Mouse (Mus musculus): ENCODE measurements around the gene Zkscan3. TPM values are rescaled to one million over a fixed set of nuclear protein-coding genes. Genes with fewer than 3 reads are reported as not detected.
A peak's percentile ranks its signal among the peaks of the same experiment; 100 is the strongest.

The Zkscan3 gene
- total and polyA plus RNA-seq, 3 experiments = 18.7 to 27.7 (median 23.2) TPM

DNA sequence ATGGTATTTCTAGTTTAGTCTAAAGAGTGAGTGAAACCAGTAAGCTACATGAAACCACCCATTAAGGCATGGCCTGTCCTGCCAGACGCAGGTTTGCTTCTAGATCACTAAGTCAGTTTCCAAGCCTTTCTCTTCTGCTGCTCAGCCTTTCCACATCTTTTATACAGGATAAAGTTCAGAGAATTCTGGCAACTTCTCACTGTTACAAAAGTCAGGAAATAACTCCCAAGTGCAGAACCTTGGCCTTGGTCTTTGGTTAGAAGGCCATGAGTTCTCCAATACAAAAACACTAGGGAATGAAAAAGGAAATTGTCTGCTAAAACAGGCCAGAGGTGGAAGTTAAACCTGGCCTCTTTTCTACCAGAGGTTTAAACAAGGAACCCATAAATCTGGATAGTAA is 7.3 kb downstream of the Zkscan3 start:
- Histone ChIP-seq H3K27me3 (ENCODE audit: control insufficient read depth, insufficient read depth, low read length) (no peaks in the 10 kb centered on the region), H3K4me1 (ENCODE audit: control insufficient read depth, insufficient read depth, low read length) (peaks cover 3% of the 10 kb centered on the region), H3K4me3 (no peak overlapping the region), H3K36me3 (ENCODE audit: control insufficient read depth, insufficient read depth, low read length) (peaks cover 35% of the 10 kb centered on the region), H3K79me2 (replicated peaks; ENCODE audit: control insufficient read depth, insufficient read depth, low read length) (no peaks in the 10 kb centered on the region), H3K27ac (no peak overlapping the region), H3K9ac (ENCODE audit: low read depth, low read length) (no peak overlapping the region)
- intact Hi-C loops (cut with DNase I) = no loop called here
- TF ChIP-seq POLR2A (IDR thresholded peaks at IDR 0.05; ENCODE audit: insufficient read depth, low read depth, low read length) (no peak), EP300 (IDR thresholded peaks at IDR 0.05; ENCODE audit: insufficient read depth, low read depth, low read length) (no peak), CTCF (IDR thresholded peaks at IDR 0.05) (no peak)
- no peak for DNase-seq
- 98% methylated on average over 1 of the region's 1 CpGs for WGBS

DNA sequence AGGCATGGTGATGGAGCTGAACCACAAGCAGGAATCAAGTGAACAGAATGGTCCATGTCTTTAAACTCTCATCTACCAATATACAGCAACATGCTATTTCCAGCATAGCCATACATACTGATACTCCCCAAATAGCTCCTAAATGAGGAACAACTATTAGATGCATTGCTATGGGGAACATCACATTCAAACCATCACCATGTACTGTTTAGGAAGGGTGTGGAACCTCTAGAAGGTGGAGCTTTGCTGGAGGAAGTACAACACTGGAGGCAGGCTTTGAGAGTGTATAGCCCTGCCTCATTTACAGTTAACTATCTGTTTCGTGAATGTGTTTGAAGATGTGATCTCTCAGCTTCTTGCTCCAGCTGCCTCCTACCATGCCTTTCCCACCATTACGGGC is 24.8 kb downstream of the Zkscan3 start:
- DNase-seq = no peak
- H3K4me3 ChIP-seq = no peak overlapping the region
- no peaks in the 10 kb centered on the region for H3K79me2 ChIP-seq (replicated peaks; ENCODE audit: control insufficient read depth, insufficient read depth, low read length)
- TF ChIP-seq POLR2A (IDR thresholded peaks at IDR 0.05; ENCODE audit: insufficient read depth, low read depth, low read length) (no peak), CTCF (IDR thresholded peaks at IDR 0.05) (no peak), EP300 (IDR thresholded peaks at IDR 0.05; ENCODE audit: insufficient read depth, low read depth, low read length) (no peak)
- no peaks in the 10 kb centered on the region for H3K27me3 ChIP-seq (ENCODE audit: control insufficient read depth, insufficient read depth, low read length)
- H3K9ac ChIP-seq (ENCODE audit: low read depth, low read length) = no peak overlapping the region
- 84% methylated on average over 2 of the region's 2 CpGs for WGBS
- no peak overlapping the region for H3K27ac ChIP-seq
- intact Hi-C loops (cut with DNase I) = no loop called here
- H3K36me3 ChIP-seq (ENCODE audit: control insufficient read depth, insufficient read depth, low read length) = no peaks in the 10 kb centered on the region
- no peaks in the 10 kb centered on the region for H3K4me1 ChIP-seq (ENCODE audit: control insufficient read depth, insufficient read depth, low read length)

DNA sequence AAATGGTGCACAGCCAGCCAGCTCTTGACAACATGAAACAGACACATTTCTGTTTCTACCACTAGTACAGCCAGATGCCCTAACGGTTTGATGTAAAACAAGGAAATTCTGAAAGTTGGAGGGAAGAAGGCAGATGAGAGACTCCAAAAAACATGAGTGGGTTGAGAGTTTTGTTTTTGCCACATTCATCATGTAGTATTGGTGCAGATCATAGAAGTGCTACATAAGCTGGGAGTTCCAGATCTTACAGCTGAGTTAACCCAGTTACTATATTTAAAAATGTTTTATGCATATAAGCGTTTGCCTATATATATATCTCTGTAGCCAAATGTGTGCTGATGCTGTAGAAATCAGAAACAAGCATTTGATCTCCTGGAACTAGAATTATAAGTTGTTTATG is 29.9 kb downstream of the Zkscan3 start:
- TF ChIP-seq POLR2A (IDR thresholded peaks at IDR 0.05; ENCODE audit: insufficient read depth, low read depth, low read length) = no peak
- no peak for TF ChIP-seq EP300 (IDR thresholded peaks at IDR 0.05; ENCODE audit: insufficient read depth, low read depth, low read length)
- TF ChIP-seq CTCF (IDR thresholded peaks at IDR 0.05) = no peak
- Histone ChIP-seq H3K4me1 (ENCODE audit: control insufficient read depth, insufficient read depth, low read length) (no peaks in the 10 kb centered on the region), H3K27me3 (ENCODE audit: control insufficient read depth, insufficient read depth, low read length) (no peaks in the 10 kb centered on the region), H3K79me2 (replicated peaks; ENCODE audit: control insufficient read depth, insufficient read depth, low read length) (no peaks in the 10 kb centered on the region), H3K9ac (ENCODE audit: low read depth, low read length) (no peak overlapping the region), H3K4me3 (no peak overlapping the region), H3K36me3 (ENCODE audit: control insufficient read depth, insufficient read depth, low read length) (no peaks in the 10 kb centered on the region), H3K27ac (no peak overlapping the region)
- no peak for DNase-seq
- 86% methylated on average over 2 of the region's 2 CpGs for WGBS
- intact Hi-C loops (cut with DNase I) = no loop called here

DNA sequence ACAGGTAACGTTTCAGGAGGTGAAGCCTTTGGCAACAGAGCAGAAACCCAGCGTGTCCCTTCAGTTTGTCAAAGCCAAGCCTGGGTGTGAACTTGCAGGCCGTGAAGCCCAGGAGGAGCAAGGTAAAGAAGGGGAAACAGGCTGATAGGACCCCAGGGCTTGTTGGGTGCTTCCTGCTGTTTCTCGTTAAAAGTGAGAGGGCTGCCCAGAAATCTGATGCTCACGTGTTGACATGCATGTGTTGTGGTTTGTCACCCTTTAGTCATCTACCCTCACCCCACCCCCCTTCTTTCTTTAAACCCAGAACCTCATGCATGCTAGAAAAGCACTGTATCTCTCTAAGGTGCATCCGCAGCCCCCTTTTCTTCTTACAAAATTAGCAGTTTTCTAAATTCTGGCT is 35.9 kb downstream of the Zkscan3 start:
- Histone ChIP-seq H3K27me3 (ENCODE audit: control insufficient read depth, insufficient read depth, low read length) (no peaks in the 10 kb centered on the region), H3K4me1 (ENCODE audit: control insufficient read depth, insufficient read depth, low read length) (no peaks in the 10 kb centered on the region), H3K9ac (ENCODE audit: low read depth, low read length) (no peak overlapping the region), H3K36me3 (ENCODE audit: control insufficient read depth, insufficient read depth, low read length) (peaks cover 9% of the 10 kb centered on the region), H3K4me3 (no peak overlapping the region), H3K79me2 (replicated peaks; ENCODE audit: control insufficient read depth, insufficient read depth, low read length) (no peaks in the 10 kb centered on the region; the same call in 1 of the 2 replicates), H3K27ac (no peak overlapping the region)
- intact Hi-C loops (cut with DNase I) = no loop called here
- WGBS = 58% methylated on average over 6 of the region's 6 CpGs
- no peak for DNase-seq
- TF ChIP-seq EP300 (IDR thresholded peaks at IDR 0.05; ENCODE audit: insufficient read depth, low read depth, low read length) (no peak), POLR2A (IDR thresholded peaks at IDR 0.05; ENCODE audit: insufficient read depth, low read depth, low read length) (no peak), CTCF (IDR thresholded peaks at IDR 0.05) (no peak)

DNA sequence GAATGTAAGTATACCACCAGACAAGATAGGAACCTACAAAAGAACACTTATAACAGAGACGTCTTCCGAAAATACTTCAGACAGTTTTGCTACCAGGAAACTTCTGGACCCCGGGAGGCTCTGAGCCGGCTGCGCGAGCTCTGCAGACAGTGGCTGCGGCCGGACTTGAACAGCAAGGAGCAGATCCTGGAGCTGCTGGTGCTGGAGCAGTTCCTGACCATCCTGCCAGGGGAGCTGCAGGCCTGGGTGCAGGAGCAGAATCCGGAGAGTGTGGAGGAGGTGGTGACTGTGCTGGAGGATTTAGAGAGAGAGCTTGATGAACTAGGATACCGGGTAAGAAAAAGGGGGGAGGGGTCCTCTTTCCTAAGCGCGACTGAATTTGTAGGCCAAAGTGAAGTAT is 38.8 kb downstream of the Zkscan3 start:
- Histone ChIP-seq H3K79me2 (replicated peaks; ENCODE audit: control insufficient read depth, insufficient read depth, low read length) (no peaks in the 10 kb centered on the region; the same call in 1 of the 2 replicates), H3K4me1 (ENCODE audit: control insufficient read depth, insufficient read depth, low read length) (no peaks in the 10 kb centered on the region), H3K36me3 (ENCODE audit: control insufficient read depth, insufficient read depth, low read length) (peaks cover 9% of the 10 kb centered on the region), H3K27me3 (ENCODE audit: control insufficient read depth, insufficient read depth, low read length) (no peaks in the 10 kb centered on the region), H3K27ac (no peak overlapping the region; the same call in 1 of the 2 replicates), H3K4me3 (peak overlapping the region; percentile 92), H3K9ac (ENCODE audit: low read depth, low read length) (peak overlapping the region; percentile 14; the same call in 1 of the 2 replicates)
- intact Hi-C loops (cut with DNase I) = loop anchor here (2.0 to 5.0 kb wide), 2 partner anchors 104 to 167 kb away; partner anchors contain the start of genes Nkapl and Zkscan8
- no peak for DNase-seq
- TF ChIP-seq EP300 (IDR thresholded peaks at IDR 0.05; ENCODE audit: insufficient read depth, low read depth, low read length) (no peak), CTCF (IDR thresholded peaks at IDR 0.05) (no peak), POLR2A (IDR thresholded peaks at IDR 0.05; ENCODE audit: insufficient read depth, low read depth, low read length) (no peak)
- 50% methylated on average over 12 of the region's 12 CpGs for WGBS

DNA sequence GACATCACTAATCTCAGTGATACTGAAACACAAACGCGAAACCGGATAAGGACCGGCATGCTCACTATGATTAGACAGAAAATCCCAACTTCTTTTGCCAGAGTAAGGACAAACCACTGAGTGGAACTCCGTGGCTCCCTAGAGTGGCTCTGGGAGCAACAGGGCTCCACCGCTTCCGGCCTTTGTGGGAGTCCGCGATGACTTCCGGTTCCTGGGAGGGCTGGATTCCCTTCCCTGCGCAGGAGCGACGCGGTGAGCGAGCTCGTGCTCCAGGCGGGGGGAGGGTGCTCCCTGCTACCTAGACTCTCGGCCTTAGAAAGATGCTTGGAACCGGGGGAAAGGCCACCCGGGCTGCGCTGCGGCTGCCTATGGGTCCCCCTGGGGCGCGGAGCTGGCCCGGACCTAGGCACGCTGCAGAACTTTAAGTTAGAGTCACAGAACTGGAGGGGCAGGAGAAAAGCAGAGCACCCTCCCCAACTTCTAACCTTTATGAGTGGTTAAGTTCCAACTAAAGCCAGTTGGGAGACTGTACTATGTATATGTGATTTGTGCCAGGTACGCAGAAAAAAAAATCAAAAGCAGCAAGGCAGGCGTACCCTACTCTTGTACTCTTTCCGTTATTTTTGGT is 39.8 kb downstream of the Zkscan3 start, which contains the start of gene Zscan12:
Gene Zscan12, plus strand, starts transcription at position 200 of the 628 bp plus-strand sequence.
- H3K36me3 ChIP-seq (ENCODE audit: control insufficient read depth, insufficient read depth, low read length) = peaks cover 9% of the 10 kb centered on the region
- peak; percentile 91 to 94 for DNase-seq
- TF ChIP-seq EP300 (IDR thresholded peaks at IDR 0.05; ENCODE audit: insufficient read depth, low read depth, low read length) = peak; percentile 59; the same call in 1 of the 2 replicates
- peak; percentile 88 for TF ChIP-seq POLR2A (IDR thresholded peaks at IDR 0.05; ENCODE audit: insufficient read depth, low read depth, low read length)
- peak; percentile 2; the same call in 1 of the 2 replicates for TF ChIP-seq CTCF (IDR thresholded peaks at IDR 0.05)
- H3K9ac ChIP-seq (ENCODE audit: low read depth, low read length) = peak within 1 kb of the TSS; percentile 83
- H3K27ac ChIP-seq = peak within 1 kb of the TSS; percentile 87
- intact Hi-C loops (cut with DNase I) = loop anchor here (1.0 to 5.0 kb wide), 5 partner anchors 36 to 168 kb away; partner anchors contain the start of genes Nkapl, Zkscan3, Zkscan8 and Zscan26
- H3K27me3 ChIP-seq (ENCODE audit: control insufficient read depth, insufficient read depth, low read length) = no peaks in the 10 kb centered on the region
- under 1% methylated on average over 29 of the region's 29 CpGs for WGBS
- peak within 1 kb of the TSS; percentile 92 for H3K4me3 ChIP-seq
- H3K79me2 ChIP-seq (replicated peaks; ENCODE audit: control insufficient read depth, insufficient read depth, low read length) = no peaks in the 10 kb centered on the region; the same call in 1 of the 2 replicates
- H3K4me1 ChIP-seq (ENCODE audit: control insufficient read depth, insufficient read depth, low read length) = no peaks in the 10 kb centered on the region
